Mouse (Mus musculus) liver, postnatal 0 days (tissue): ENCODE results near the gene Utp20.

Experiments used
- CTCF ChIP-seq: sonication (generic); IDR thresholded peaks from 2 replicates; pipeline ENCODE4 v1.5.1; 2016; ENCODE audit warnings: antibody characterized with exemption, low read depth
- EP300 ChIP-seq: IDR thresholded peaks from 2 replicates; pipeline ENCODE4 v1.6.1; 2016; ENCODE audit warnings: antibody characterized with exemption, low read depth, mild to moderate bottlenecking

DNA sequence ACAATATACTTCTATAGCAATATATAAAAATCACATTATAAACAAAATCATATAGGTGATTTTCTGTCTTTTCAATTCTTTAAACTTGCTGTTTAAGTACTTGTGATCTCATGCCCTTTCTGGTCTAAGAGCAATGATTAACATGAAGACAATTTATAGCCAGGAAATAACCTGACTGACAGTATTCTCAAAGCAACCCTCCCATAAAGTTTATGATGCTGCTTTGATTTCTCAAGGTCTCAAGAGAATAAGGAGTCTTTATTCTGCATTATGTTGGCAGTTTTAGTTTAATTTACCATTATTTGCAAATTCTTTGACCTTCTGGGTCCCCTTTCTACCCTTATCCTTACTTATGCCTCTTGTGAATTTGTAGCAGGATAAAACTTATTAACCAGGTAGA is 34.8 kb upstream of the Utp20 start:
- TF ChIP-seq CTCF (no peak), EP300 (no peak)
